In genomic region chr12:21335869-21336268, GRCm38 (mm10) we compare ENCODE assay signal across 11 mouse cellular contexts. TPM values are rescaled to one million over a fixed set of nuclear protein-coding genes. Genes with fewer than 3 reads are reported as not detected.
DNase-seq lines count a peak whose midpoint lies in the region; ATAC-seq and TF ChIP-seq lines count a peak whose summit lies in the region.
"Had no signal": no experiment of that assay in that cellular context is flagged by ENCODE, and none has a peak within 500 bp of the region (broad histone marks: within the 10 kb centered on the region; RNA-seq: fewer than 3 reads in every experiment).

No protein-coding gene starts in this region.

- no peaks in the 10 kb centered on the region for H3K9me3 ChIP-seq in liver, embryonic 12.5 days (replicated peaks)
- H3K9me3 ChIP-seq in liver, postnatal 0 days (ENCODE audit: low read length), result no peaks in the 10 kb centered on the region
- H3K9me3 ChIP-seq: megakaryocyte, embryonic 14.5 days had no signal

- peak; percentile 51; the same call in 1 of the 2 replicates for ATAC-seq in liver, embryonic 12.5 days
- ATAC-seq in liver, postnatal 0 days, result peak; percentile 76

- no peak overlapping the region for H3K4me3 ChIP-seq in liver, embryonic 12.5 days
- no peak overlapping the region for H3K4me3 ChIP-seq in liver, postnatal 0 days (ENCODE audit: low read depth, low read length)
- H3K4me3 ChIP-seq in spleen, adult 2 months (ENCODE audit: extremely low read depth, insufficient read depth, insufficient read length), result no peak overlapping the region
- H3K4me3 ChIP-seq: megakaryocyte, embryonic 14.5 days had no signal

- no peak for DNase-seq in liver
- DNase-seq in frontal cortex, postnatal 10 days (ENCODE audit: low spot score in 2 of 2), result peak; percentile 35 to 49
- DNase-seq in liver, postnatal 0 days, result no peak
- peak; percentile 74 for DNase-seq in spleen, adult 2 months (ENCODE audit: low read depth in 1 of 2, low spot score in 2 of 2)
- no peak for DNase-seq in cerebellum, adult 11-12 months
- no peak for DNase-seq in cerebellum, adult 11 months
- DNase-seq in gastrocnemius, adult 18-20 months (ENCODE audit: low spot score), result no peak
- DNase-seq: cerebellum, postnatal 25 days; kidney, adult 11 months had no signal

- TF ChIP-seq POLR2A in spleen, adult 2 months (IDR thresholded peaks at IDR 0.05; ENCODE audit: low read depth, low read length), result no peak

- no peak overlapping the region for H3K4me2 ChIP-seq in liver, embryonic 12.5 days
- H3K4me2 ChIP-seq in liver, postnatal 0 days (ENCODE audit: low read depth, low read length), result no peak overlapping the region

- no peaks in the 10 kb centered on the region for H3K27me3 ChIP-seq in liver, embryonic 12.5 days (replicated peaks)
- H3K27me3 ChIP-seq in liver, postnatal 0 days (ENCODE audit: insufficient read depth, low read length), result no peaks in the 10 kb centered on the region
- no peaks in the 10 kb centered on the region for H3K27me3 ChIP-seq in spleen, adult 2 months (ENCODE audit: control insufficient read depth, insufficient read depth, low read length)
- H3K27me3 ChIP-seq: megakaryocyte, embryonic 14.5 days had no signal

- no peak overlapping the region for H3K27ac ChIP-seq in liver, embryonic 12.5 days
- H3K27ac ChIP-seq in liver, postnatal 0 days (ENCODE audit: low read depth), result no peak overlapping the region
- H3K27ac ChIP-seq in spleen, adult 2 months (ENCODE audit: insufficient read depth, low read length), result peak overlapping the region; percentile 45; the same call in 1 of the 2 replicates

- 72% methylated on average over 7 of the region's 7 CpGs for WGBS in liver, embryonic 12.5 days (ENCODE audit: insufficient replicate concordance)
- 58% methylated on average over 7 of the region's 7 CpGs for WGBS in liver, postnatal 0 days (ENCODE audit: insufficient replicate concordance)
- WGBS in spleen, adult 2 months, result 22% methylated on average over 7 of the region's 7 CpGs

- no peaks in the 10 kb centered on the region for H3K4me1 ChIP-seq in liver, embryonic 12.5 days
- no peaks in the 10 kb centered on the region for H3K4me1 ChIP-seq in liver, postnatal 0 days (ENCODE audit: insufficient read depth)
- peaks cover 14% of the 10 kb centered on the region for H3K4me1 ChIP-seq in spleen, adult 2 months (ENCODE audit: control insufficient read depth, insufficient read depth, insufficient read length)

- TF ChIP-seq CTCF in liver, postnatal 0 days (IDR thresholded peaks at IDR 0.05; ENCODE audit: low read depth), result no peak
- TF ChIP-seq CTCF in spleen, adult 2 months (IDR thresholded peaks at IDR 0.05; ENCODE audit: extremely low read depth, insufficient read depth, insufficient read length, insufficient replicate concordance), result no peak

- no peak for TF ChIP-seq EP300 in liver, postnatal 0 days (IDR thresholded peaks at IDR 0.05; ENCODE audit: low read depth)

- no peak overlapping the region for H3K9ac ChIP-seq in liver, embryonic 12.5 days
- no peak overlapping the region for H3K9ac ChIP-seq in liver, postnatal 0 days (replicated peaks)

- peaks cover 93% of the 10 kb centered on the region for H3K36me3 ChIP-seq in liver, embryonic 12.5 days
- peaks cover 71% of the 10 kb centered on the region for H3K36me3 ChIP-seq in liver, postnatal 0 days (replicated peaks; ENCODE audit: insufficient read depth, low read length)
- H3K36me3 ChIP-seq in spleen, adult 2 months (ENCODE audit: control insufficient read depth, insufficient read depth, low read length), result peaks cover 24% of the 10 kb centered on the region

RNA-seq across cellular contexts. Expression of gene Iah1, which starts 19.7 kb away (rescaled TPM):
- 31.4 and 31.9 TPM in 2 replicates for polyA plus RNA-seq in liver, embryonic 12.5 days (2016; fragmentation: Nextera tagmentation; extraction: Ambion mirVana)
- 64.7 and 65.3 TPM in 2 replicates for polyA plus RNA-seq in liver, postnatal 0 days (2015; fragmentation: Nextera tagmentation; extraction: Ambion mirVana)
- polyA plus RNA-seq in spleen, adult 2 months (2012; rRNA removed), result 36.3 and 39.3 TPM in 2 replicates
- 1 to 10 TPM; 3.3 to 5.3 TPM for total RNA-seq in gastrocnemius, adult 18-20 months (2021)

RNA-seq across cellular contexts. Expression of gene Adam17, which starts 37.6 kb away (rescaled TPM):
- 24.9 and 28.0 TPM in 2 replicates for polyA plus RNA-seq in liver, embryonic 12.5 days (2016; fragmentation: Nextera tagmentation; extraction: Ambion mirVana)
- 8.1 and 9.9 TPM in 2 replicates for polyA plus RNA-seq in liver, postnatal 0 days (2015; fragmentation: Nextera tagmentation; extraction: Ambion mirVana)
- polyA plus RNA-seq in spleen, adult 2 months (2012; rRNA removed), result 20.3 and 22.2 TPM in 2 replicates
- total RNA-seq in gastrocnemius, adult 18-20 months (2021), result 10 to 100 TPM; 17.1 to 18.7 TPM

RNA-seq across cellular contexts. Expression of gene Itgb1bp1, which starts 49.8 kb away (rescaled TPM):
- 27.9 and 30.3 TPM in 2 replicates for polyA plus RNA-seq in liver, embryonic 12.5 days (2016; fragmentation: Nextera tagmentation; extraction: Ambion mirVana)
- 18.9 and 19.5 TPM in 2 replicates for polyA plus RNA-seq in liver, postnatal 0 days (2015; fragmentation: Nextera tagmentation; extraction: Ambion mirVana)
- 7.1 and 7.4 TPM in 2 replicates for polyA plus RNA-seq in spleen, adult 2 months (2012; rRNA removed)
- 10 to 100 TPM; 37.8 to 38.8 TPM for total RNA-seq in gastrocnemius, adult 18-20 months (2021)

RNA-seq across cellular contexts. Expression of gene Cpsf3, which starts 50.7 kb away (rescaled TPM):
- polyA plus RNA-seq in liver, embryonic 12.5 days (2016; fragmentation: Nextera tagmentation; extraction: Ambion mirVana), result 68.3 and 72.6 TPM in 2 replicates
- 30.3 and 33.1 TPM in 2 replicates for polyA plus RNA-seq in liver, postnatal 0 days (2015; fragmentation: Nextera tagmentation; extraction: Ambion mirVana)
- 25.4 and 26.2 TPM in 2 replicates for polyA plus RNA-seq in spleen, adult 2 months (2012; rRNA removed)
- 10 to 100 TPM; 16.5 to 18.6 TPM for total RNA-seq in gastrocnemius, adult 18-20 months (2021)

Comparison
In these comparisons a context has a peak if more than half of its experiments do, and no peak if none do; other contexts are left out.
1. DNase-seq: peak in frontal cortex, postnatal 10 days (2 of 2) and spleen, adult 2 months (2 of 2); none in liver (single experiment), liver, postnatal 0 days (single experiment), cerebellum, adult 11-12 months (single experiment), cerebellum, adult 11 months (single experiment) and gastrocnemius, adult 18-20 months (single experiment).